Mouse (Mus musculus) urinary bladder, postnatal 36 days (tissue): ENCODE measurements around the gene Aqp6.

Experiments
- DNase-seq, 2 experiments: peaks; one replicate each; pipeline ENCODE4 v3.0.0; 2022; ENCODE audit warnings: low spot score in 2 of 2, mixed read lengths in 1 of 2

Gene Aqp6

GRCm38 (mm10) chr15:99644776-99645175 is 43.6 kb downstream of the Aqp6 start:
- DNase-seq = no peak

- DNase-seq = no peak
Measured at GRCm38 (mm10) chr15:99648326-99648725, 47.1 kb downstream of the Aqp6 start.

- no peak for DNase-seq
Measured at GRCm38 (mm10) chr15:99649067-99649761, 48.0 kb downstream of the Aqp6 start.

GRCm38 (mm10) chr15:99650304-99650703 is 49.1 kb downstream of the Aqp6 start:
- no peak for DNase-seq

- DNase-seq = peak; percentile 95 to 97
Measured at GRCm38 (mm10) chr15:99651163-99651872, 50.1 kb downstream of the Aqp6 start, which contains the start of gene Racgap1. Gene Racgap1, minus strand, starts transcription at chr15:99651656.

- no peak for DNase-seq
Measured at GRCm38 (mm10) chr15:99651984-99652872, 51.0 kb downstream of the Aqp6 start.

GRCm38 (mm10) chr15:99653291-99653690 is 52.1 kb downstream of the Aqp6 start:
- no peak for DNase-seq

- no peak for DNase-seq
Measured at GRCm38 (mm10) chr15:99653876-99654275, 52.7 kb downstream of the Aqp6 start.
